Mouse (Mus musculus) kidney, adult 2 months (tissue): ENCODE results near the gene Hpn.

Source experiments
- CTCF ChIP-seq: fragments of 200-500 bp; conservative IDR thresholded peaks from 2 replicates; pipeline ENCODE4 v1.5.1; 2011; ENCODE audit warnings: low read depth, mild to moderate bottlenecking, control low read depth, low read length, moderate library complexity, mixed read lengths; ENCODE audit not compliant: insufficient read depth, insufficient read length
- POLR2A ChIP-seq: fragments of 200-500 bp; IDR thresholded peaks from one replicate; pipeline ENCODE4 v1.6.1; 2011; ENCODE audit warnings: low read depth, low read length, control low read depth

DNA sequence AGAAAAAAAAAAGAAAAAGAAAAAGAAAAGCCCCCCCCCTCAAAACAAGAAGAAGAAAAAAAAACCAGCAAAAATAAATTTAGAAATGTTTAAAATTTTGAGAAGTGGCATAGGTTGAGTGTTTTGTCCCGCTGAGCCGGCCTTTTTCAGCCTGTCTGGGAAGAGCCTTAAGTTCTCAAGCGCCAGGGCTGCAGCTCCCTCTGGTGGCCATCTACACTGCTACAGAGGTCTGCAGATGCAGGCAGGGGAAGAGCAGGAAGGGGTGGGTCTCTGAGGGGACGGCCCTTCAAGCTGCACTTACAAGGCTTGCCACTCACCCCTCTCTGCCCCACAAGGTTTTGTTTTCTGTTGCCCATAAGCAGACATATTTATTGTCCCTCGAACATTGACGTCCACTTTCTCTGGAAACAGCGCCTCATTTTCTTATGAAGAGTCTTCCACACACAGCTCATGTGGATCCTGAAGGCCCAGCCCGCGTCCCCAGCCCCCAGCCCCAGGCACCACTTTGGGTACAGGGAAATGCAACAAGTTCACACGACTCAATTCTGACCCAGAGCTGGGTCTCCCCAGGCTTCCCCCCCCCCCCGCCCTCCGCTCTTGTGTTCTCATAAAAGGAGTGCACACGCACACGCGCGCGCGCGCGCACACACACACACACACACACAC lies 17.4 kb downstream of the Hpn start:
- peak; percentile 94 for TF ChIP-seq CTCF
- no peak for TF ChIP-seq POLR2A
